Mouse (Mus musculus): Measurements from ENCODE around the gene 2010300C02Rik. TPM values are rescaled to one million over a fixed set of nuclear protein-coding genes. Genes with fewer than 3 reads are reported as not detected.

Gene 2010300C02Rik
- total RNA-seq, 2 experiments from 2014 or later: 0.17 to 0.39 TPM

- no peak for ATAC-seq (replicated peaks; ENCODE audit: poor library complexity)
Observed at GRCm38 (mm10) chr1:37674266-37674665, 45.6 kb downstream of the 2010300C02Rik start.

GRCm38 (mm10) chr1:37671316-37671715 is 48.6 kb downstream of the 2010300C02Rik start:
- ATAC-seq (replicated peaks; ENCODE audit: poor library complexity): no peak

DNA sequence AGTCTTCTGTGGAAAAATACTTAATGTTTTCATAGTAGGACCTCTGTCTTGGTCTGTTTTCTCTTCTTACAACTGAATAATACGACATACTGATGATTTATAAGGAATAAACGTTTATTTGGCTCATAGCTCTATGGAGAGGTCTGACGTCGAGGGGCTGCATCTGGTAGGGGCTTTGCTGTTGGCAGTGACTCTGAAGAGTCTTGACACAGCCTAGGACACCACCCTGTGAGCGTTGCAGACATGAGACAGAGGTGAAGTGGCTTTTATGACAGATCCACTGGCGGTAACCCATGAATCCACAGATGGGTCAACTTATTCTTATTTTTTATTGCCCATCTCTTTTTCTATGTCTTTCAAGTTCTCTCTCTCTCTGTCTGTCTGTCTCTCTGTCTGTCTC is 52.5 kb downstream of the 2010300C02Rik start:
- no peak for ATAC-seq (replicated peaks; ENCODE audit: poor library complexity)

GRCm38 (mm10) chr1:37666587-37666986 is 53.3 kb downstream of the 2010300C02Rik start:
- ATAC-seq (replicated peaks; ENCODE audit: poor library complexity): no peak

- peak; percentile 69 for ATAC-seq (replicated peaks; ENCODE audit: poor library complexity)
Observed at GRCm38 (mm10) chr1:37665539-37666323, 54.2 kb downstream of the 2010300C02Rik start.

- no peak for ATAC-seq (replicated peaks; ENCODE audit: poor library complexity)
Observed at GRCm38 (mm10) chr1:37664496-37664895, 55.4 kb downstream of the 2010300C02Rik start.

- peak; percentile 48 for ATAC-seq (replicated peaks; ENCODE audit: poor library complexity)
Observed at GRCm38 (mm10) chr1:37663606-37664005, 56.3 kb downstream of the 2010300C02Rik start.

DNA sequence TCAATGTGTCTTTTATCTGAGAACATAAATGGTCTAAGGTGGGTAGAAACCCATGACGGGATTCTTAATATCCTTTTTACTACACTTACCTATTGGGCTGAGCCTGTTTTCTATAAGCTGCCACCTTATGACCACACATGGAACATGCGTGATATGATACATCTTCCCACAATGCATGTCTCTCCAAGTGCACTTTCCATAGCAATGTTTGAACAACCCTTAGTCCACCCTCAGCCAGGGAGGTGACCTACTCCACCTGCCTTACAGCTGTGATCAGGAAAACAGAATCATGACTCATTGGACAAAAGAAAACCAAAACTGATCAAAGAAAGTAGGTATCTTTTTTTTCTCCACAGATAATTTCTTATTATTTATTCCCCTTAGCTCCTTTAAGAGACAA is 63.9 kb downstream of the 2010300C02Rik start:
- ATAC-seq (replicated peaks; ENCODE audit: poor library complexity): no peak

DNA sequence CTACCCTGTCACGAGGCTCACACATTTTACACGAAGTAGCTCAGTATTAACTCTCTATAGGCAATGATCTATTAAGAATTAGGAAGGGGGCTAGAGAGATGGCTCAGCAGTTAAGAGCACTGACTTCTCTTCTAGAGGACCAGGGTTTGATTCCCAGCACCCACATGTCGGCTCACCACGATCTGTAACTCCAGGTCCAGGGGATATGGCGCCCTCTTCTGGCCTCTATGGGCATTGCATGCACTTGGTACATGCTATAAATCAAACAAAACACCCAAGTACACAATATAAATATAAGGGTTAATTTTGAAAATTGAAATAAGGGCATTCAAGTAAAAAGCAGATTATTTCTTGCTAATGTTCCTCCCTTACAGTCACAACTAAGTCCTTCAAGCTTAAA is 65.9 kb downstream of the 2010300C02Rik start:
- no peak for ATAC-seq (replicated peaks; ENCODE audit: poor library complexity)

DNA sequence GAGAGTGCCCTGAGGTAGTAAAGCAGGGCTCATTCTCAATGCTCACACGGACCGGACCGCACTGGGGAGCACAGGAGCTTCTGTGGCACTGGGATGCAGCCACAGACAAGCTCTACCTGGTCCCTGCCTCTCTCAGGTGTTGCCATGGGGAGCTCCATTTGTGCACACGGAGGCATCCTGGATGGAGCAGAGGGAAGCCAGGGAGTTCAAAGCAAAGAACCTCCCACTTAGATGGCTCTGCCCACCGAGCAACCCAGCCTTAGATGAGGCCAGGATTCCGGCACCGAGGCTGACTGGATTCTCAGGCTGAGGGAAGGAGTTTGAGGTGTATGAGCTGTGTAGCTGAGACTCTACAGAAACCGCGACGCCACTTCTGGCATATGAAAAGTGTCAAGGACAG is 72.8 kb downstream of the 2010300C02Rik start:
- ATAC-seq (replicated peaks; ENCODE audit: poor library complexity): no peak

- no peak for ATAC-seq (replicated peaks; ENCODE audit: poor library complexity)
Observed at GRCm38 (mm10) chr1:37644501-37644900, 75.4 kb downstream of the 2010300C02Rik start.

- ATAC-seq (replicated peaks; ENCODE audit: poor library complexity): no peak
Observed at GRCm38 (mm10) chr1:37643794-37644365, 76.0 kb downstream of the 2010300C02Rik start.

- no peak for ATAC-seq (replicated peaks; ENCODE audit: poor library complexity)
Observed at GRCm38 (mm10) chr1:37641361-37641760, 78.5 kb downstream of the 2010300C02Rik start.

GRCm38 (mm10) chr1:37639101-37639500 is 80.8 kb downstream of the 2010300C02Rik start:
- peak; percentile 96 for ATAC-seq (replicated peaks; ENCODE audit: poor library complexity)

DNA sequence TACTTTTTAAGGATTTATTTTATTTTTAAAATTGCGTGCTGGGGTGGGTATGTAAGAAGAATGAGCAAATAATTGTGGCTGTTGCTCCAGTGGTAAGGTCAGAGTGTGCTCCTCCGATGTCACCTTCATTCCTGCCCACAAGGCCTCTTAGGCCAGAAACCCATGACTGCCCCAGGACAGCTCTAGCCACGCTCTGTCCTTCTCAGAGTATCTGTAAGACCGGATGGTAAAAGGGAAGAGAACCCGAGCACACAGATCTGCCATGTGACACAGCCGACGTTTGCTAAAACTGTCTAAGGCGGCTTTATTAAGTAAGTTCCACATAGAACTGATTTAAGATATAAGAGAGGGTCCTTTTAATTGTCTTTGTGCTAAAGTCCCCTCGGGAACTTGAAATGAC is 81.3 kb downstream of the 2010300C02Rik start:
- ATAC-seq (replicated peaks; ENCODE audit: poor library complexity): no peak

- ATAC-seq (replicated peaks; ENCODE audit: poor library complexity): no peak
Observed at GRCm38 (mm10) chr1:37637571-37637970, 82.3 kb downstream of the 2010300C02Rik start.

DNA sequence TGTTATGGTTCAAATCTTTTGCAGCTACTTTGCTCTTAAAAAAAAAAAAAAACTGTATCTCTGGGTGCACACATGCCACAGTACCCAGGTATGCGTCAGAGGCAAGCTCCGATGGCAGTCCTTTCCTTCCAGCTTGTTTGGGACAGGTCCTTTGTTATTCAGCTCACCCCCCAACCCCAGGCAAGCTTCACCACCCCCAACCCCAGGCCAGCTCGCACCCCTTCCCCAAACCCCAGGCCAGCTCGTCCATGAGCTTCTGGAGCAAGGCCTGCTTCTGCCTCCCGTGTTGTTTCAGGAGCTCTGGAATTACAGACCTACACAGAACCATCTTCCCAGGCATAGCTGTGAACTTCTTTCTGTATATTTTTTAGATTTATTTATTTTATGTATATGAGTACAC is 83.1 kb downstream of the 2010300C02Rik start:
- no peak for ATAC-seq (replicated peaks; ENCODE audit: poor library complexity)

- no peak for ATAC-seq (replicated peaks; ENCODE audit: poor library complexity)
Observed at GRCm38 (mm10) chr1:37636169-37636568, 83.7 kb downstream of the 2010300C02Rik start.

DNA sequence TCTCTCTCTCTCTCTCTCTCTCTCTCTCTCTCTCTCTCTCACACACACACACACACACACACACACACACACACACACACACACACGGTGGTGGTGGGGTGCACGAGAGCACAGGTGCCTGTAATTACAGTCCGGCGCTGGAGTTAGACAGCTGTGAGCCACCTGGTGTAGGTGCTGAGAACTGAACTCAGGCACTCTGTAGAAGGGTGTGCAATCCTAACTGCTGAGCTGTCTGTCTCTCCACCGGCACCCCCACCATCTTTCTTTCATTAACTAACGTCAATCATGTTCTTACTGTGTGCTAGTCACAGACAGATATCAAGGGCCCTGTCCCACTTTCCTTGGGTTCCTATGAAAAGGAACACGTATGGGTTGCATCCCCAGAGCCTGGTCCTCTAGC is 84.2 kb downstream of the 2010300C02Rik start:
- ATAC-seq (replicated peaks; ENCODE audit: poor library complexity): no peak

DNA sequence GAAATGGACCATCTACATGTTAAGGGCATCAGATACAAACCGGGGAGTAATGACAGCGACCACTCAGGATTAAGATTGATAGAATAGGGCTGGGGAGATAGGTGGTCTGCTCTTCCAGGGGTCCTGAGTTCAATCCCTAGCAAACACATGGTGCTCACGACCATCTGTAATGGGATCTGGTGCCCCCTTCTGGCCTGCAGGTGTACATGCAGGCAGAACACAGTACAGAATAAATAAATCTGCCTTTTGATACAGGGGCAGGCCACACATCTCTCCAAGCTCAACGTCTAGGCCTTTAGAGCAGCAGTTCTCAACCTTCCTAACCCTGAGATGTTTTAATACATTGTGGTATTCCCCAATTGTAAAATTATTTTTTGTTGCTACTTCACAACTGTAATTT is 85.2 kb downstream of the 2010300C02Rik start:
- peak; percentile 49 for ATAC-seq (replicated peaks; ENCODE audit: poor library complexity)

DNA sequence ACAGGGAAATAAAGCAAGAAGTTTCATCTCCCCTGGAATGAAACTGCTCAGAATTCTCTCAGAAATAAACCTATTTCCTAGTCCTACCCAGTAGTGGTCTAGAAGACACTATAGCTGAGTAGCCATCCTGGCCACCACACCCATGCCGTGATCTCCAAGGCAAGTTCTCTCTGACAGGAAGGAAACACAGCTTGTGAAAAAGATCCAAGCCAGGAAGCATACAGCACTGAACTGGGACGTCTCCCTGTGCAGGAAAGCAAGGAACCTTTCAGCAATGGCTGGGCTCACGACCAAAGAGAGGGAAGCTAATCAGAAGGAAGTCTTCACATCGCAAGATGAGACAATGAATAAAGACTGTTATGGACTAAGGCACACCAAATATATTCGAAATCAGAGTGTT is 86.4 kb downstream of the 2010300C02Rik start:
- ATAC-seq (replicated peaks; ENCODE audit: poor library complexity): no peak

GRCm38 (mm10) chr1:37632425-37632824 is 87.5 kb downstream of the 2010300C02Rik start:
- ATAC-seq (replicated peaks; ENCODE audit: poor library complexity): no peak

DNA sequence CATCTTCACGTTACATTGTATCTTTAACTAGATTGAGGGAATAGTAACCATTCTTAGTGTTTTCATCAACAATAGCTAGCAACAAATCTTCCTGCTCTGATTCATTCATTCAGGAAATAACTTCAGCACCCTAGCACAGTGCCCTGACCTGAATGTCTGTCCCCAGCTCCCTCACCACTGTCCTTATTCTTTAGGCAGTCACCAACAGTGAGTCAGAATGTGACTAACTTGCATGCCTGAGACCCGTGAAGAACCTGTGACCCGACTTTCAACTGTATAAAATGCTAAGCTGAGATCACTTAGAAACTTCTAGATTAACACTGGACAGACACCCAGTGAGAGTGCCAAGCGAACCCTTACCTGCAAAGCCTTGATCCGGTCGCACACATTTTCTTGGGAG is 88.4 kb downstream of the 2010300C02Rik start:
- ATAC-seq (replicated peaks; ENCODE audit: poor library complexity): no peak

All from megakaryocyte progenitor cell, adult 5-6 weeks (primary cell).